Mouse (Mus musculus): Measurements from ENCODE around the gene Ffar4. TPM values are rescaled to one million over a fixed set of nuclear protein-coding genes. Genes with fewer than 3 reads are reported as not detected.

Ffar4 gene
- polyA plus RNA-seq, 1 experiment: 0.10 TPM

- DNase-seq (ENCODE audit: low read depth): no peak
- TF ChIP-seq POLR2A (IDR thresholded peaks at IDR 0.05; ENCODE audit: borderline replicate concordance, extremely low read depth, insufficient read depth, insufficient read length, poor library complexity, severe bottlenecking) (no peak), CTCF (IDR thresholded peaks at IDR 0.05; ENCODE audit: borderline replicate concordance, extremely low read depth, insufficient read depth, insufficient read length) (no peak)
These were observed 12.8 kb downstream of the Ffar4 start for GRCm38 (mm10) chr19:38109506-38110242.

- no peak for TF ChIP-seq CTCF (IDR thresholded peaks at IDR 0.05; ENCODE audit: borderline replicate concordance, extremely low read depth, insufficient read depth, insufficient read length)
- TF ChIP-seq POLR2A (IDR thresholded peaks at IDR 0.05; ENCODE audit: borderline replicate concordance, extremely low read depth, insufficient read depth, insufficient read length, poor library complexity, severe bottlenecking): no peak
- no peak for DNase-seq (ENCODE audit: low read depth)
These were observed 14.2 kb downstream of the Ffar4 start for GRCm38 (mm10) chr19:38111056-38111455.

GRCm38 (mm10) chr19:38112575-38112974 lies 15.7 kb downstream of the Ffar4 start:
- TF ChIP-seq POLR2A (IDR thresholded peaks at IDR 0.05; ENCODE audit: borderline replicate concordance, extremely low read depth, insufficient read depth, insufficient read length, poor library complexity, severe bottlenecking) (no peak), CTCF (IDR thresholded peaks at IDR 0.05; ENCODE audit: borderline replicate concordance, extremely low read depth, insufficient read depth, insufficient read length) (no peak)
- peak; percentile 7 for DNase-seq (ENCODE audit: low read depth)

DNA sequence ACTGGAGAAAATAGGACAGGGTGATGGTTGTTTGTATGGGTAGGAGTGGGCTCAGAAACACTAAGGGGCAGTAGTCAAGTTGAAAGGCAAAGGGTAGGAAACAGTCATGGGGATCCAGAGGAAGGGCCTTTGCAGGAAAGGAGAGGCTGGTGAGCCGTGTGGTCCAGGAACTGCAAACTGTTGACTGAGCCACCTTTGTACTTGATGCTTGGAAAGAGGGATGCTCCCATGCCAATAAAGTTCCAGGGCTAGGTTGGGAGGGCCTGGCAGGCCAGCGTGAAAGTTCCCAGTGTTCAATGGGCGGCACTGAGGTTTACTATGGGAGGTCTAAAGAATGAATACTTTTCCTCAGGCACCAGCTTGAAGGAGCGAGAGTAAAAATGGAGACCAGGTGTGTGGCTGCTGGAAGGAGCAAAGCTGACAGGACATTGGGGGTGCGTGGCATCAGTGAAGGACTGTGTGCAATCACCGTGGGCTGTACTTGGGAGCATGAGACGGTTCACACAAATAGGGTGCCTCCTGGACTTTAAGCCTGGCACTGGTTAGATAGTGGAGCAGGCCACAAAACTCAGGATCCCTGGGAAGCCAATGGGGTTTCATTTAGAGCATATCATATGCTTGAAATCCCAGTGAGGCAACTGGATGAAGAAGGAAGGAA lies 18.1 kb downstream of the Ffar4 start:
- no peak for DNase-seq (ENCODE audit: low read depth)
- TF ChIP-seq POLR2A (IDR thresholded peaks at IDR 0.05; ENCODE audit: borderline replicate concordance, extremely low read depth, insufficient read depth, insufficient read length, poor library complexity, severe bottlenecking): no peak
- TF ChIP-seq CTCF (IDR thresholded peaks at IDR 0.05; ENCODE audit: borderline replicate concordance, extremely low read depth, insufficient read depth, insufficient read length): no peak

DNA sequence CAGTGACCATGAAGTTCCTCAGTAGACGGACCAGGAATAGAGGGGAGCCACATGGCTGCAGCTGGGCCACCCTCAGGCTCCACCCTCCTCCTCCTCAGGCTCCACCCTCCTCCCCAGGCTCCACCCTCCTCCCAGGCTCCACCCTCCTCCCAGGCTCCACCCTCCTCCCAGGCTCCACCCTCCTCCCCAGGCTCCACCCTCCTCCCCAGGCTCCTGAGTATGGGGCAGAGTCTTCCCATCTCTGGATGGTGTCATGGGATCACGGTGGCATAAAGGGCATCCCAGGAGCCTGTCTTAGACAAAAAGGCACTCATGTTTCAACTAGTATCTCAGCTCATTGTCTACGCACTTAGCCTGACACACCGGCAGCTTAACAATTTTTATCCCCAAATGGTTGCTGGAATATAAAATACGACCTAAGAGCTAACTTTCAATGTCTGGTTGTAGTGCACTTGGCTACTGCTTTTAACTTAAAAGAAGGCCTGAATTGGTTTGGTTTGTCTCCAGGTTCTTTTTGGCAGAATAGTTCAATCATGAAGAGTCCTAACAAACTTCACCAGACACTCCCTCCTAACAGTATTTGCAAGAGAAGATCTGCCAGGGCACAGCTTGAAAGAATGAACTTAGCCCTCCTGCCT lies 23.4 kb downstream of the Ffar4 start:
- no peak for DNase-seq (ENCODE audit: low read depth)
- no peak for TF ChIP-seq CTCF (IDR thresholded peaks at IDR 0.05; ENCODE audit: borderline replicate concordance, extremely low read depth, insufficient read depth, insufficient read length)
- no peak for TF ChIP-seq POLR2A (IDR thresholded peaks at IDR 0.05; ENCODE audit: borderline replicate concordance, extremely low read depth, insufficient read depth, insufficient read length, poor library complexity, severe bottlenecking)

GRCm38 (mm10) chr19:38123921-38124320 lies 27.1 kb downstream of the Ffar4 start:
- DNase-seq (ENCODE audit: low read depth): peak; percentile 1
- TF ChIP-seq POLR2A (IDR thresholded peaks at IDR 0.05; ENCODE audit: borderline replicate concordance, extremely low read depth, insufficient read depth, insufficient read length, poor library complexity, severe bottlenecking): no peak
- no peak for TF ChIP-seq CTCF (IDR thresholded peaks at IDR 0.05; ENCODE audit: borderline replicate concordance, extremely low read depth, insufficient read depth, insufficient read length)

DNA sequence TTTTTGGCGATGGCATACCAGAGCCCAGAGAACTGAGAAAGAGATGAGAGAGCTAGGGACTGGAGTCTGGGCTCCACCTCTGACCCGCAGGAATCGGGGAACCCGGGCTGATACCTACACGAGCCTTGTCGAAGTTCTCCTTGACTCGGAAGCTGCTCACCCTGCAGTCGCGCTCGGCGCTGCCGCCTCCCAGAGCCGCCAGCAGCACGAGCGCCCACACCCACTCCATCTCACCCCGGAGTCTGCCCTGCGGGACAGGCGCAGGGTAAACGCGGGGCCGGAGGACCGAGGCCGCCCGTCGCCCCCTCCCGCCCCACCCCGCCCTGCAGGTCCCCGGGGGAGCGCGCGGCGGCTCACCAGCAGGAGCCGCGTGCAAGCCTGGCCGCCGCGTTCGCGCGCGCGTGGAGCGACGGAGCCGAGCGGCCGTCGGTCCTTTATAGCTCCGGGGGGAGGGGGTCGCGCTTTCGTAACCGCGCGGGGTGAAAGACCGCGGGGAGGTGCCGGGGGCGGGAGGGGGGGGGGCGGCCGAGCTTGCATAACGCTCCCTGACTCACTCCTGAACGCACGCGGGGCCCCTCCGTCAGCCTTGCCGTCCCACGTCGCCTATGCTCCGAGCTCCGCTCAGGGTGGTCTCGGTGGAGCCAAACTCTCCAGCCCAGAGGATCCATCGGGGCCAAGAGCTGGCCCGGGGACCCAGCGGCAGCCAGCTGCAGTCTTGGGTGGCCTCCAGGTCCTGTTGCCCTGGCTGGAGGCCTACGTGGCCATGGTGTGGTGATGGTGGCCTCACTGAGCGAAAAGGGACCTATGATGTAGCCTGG lies 27.7 kb downstream of the Ffar4 start:
- peak; percentile 31 for DNase-seq (ENCODE audit: low read depth)
- no peak for TF ChIP-seq CTCF (IDR thresholded peaks at IDR 0.05; ENCODE audit: borderline replicate concordance, extremely low read depth, insufficient read depth, insufficient read length)
- no peak for TF ChIP-seq POLR2A (IDR thresholded peaks at IDR 0.05; ENCODE audit: borderline replicate concordance, extremely low read depth, insufficient read depth, insufficient read length, poor library complexity, severe bottlenecking)

GRCm38 (mm10) chr19:38125219-38125610 lies 28.3 kb downstream of the Ffar4 start, which contains the start of gene Rbp4:
TSS of gene Rbp4 (minus strand) at chr19:38125281.
- no peak for TF ChIP-seq POLR2A (IDR thresholded peaks at IDR 0.05; ENCODE audit: borderline replicate concordance, extremely low read depth, insufficient read depth, insufficient read length, poor library complexity, severe bottlenecking)
- TF ChIP-seq CTCF (IDR thresholded peaks at IDR 0.05; ENCODE audit: borderline replicate concordance, extremely low read depth, insufficient read depth, insufficient read length): no peak
- no peak for DNase-seq (ENCODE audit: low read depth)

DNA sequence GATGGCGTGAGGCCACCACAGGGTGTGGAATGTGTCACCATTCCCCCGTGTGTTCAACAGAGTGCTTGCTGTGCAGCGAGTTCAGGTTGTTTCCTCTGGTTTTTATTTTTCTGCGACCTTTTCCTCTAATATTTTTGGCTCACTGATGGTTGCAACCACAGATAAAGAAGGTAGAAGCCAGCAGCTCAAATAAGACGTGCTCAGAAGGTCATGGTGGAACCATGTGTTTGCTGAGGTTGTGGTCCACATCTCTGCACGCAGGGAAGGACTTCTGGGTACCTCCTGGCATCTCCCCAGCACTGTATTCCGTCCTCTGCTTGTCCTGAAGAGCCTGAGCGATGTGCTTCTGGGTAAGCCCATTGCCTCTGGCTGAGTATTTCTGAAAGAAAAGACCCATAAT lies 29.8 kb downstream of the Ffar4 start:
- no peak for TF ChIP-seq POLR2A (IDR thresholded peaks at IDR 0.05; ENCODE audit: borderline replicate concordance, extremely low read depth, insufficient read depth, insufficient read length, poor library complexity, severe bottlenecking)
- DNase-seq (ENCODE audit: low read depth): no peak

DNA sequence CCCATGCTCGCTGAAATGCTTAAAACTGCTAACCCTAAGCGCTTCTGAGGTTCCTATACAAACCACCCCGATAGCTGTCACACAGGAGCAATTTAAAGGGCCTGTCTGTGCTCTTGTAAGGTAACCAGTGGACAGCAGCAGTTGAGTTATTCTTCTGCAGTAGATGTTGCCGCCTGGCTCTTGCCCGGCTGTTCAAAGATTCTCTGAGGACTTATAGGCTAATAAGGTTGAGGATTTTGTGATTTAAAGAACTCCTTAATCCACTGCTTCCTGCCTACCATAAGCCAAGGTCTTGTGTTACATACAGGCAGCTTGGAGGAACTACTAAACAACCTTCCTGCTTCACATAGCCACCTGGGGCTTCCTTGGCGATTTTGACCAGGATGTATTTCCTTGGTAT lies 35.6 kb downstream of the Ffar4 start, which contains the start of gene Pde6c:
Gene Pde6c, plus strand, starts transcription at position 301 of the 400 bp plus-strand sequence.
- DNase-seq (ENCODE audit: low read depth): no peak
- no peak for TF ChIP-seq CTCF (IDR thresholded peaks at IDR 0.05; ENCODE audit: borderline replicate concordance, extremely low read depth, insufficient read depth, insufficient read length)
- no peak for TF ChIP-seq POLR2A (IDR thresholded peaks at IDR 0.05; ENCODE audit: borderline replicate concordance, extremely low read depth, insufficient read depth, insufficient read length, poor library complexity, severe bottlenecking)

DNA sequence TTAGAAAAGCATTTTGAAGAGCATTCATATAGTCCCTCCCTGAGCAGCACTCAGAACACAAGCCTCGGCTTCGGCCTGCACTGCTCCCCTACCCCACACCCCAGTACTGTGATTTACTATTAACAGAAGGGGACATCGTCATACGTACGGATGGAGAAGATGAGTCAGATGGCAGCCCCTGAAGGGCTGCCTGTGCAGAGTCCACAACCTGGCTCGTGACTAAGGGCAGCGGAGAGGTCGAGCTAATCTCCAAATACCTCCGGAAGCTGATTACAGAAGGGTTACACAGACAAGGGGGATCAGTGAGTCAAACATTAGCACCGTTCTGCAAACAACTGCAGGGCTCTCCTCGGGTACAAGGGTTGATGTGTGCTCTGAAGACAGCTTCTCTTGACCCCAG lies 37.1 kb downstream of the Ffar4 start:
- DNase-seq (ENCODE audit: low read depth): no peak
- TF ChIP-seq CTCF (IDR thresholded peaks at IDR 0.05; ENCODE audit: borderline replicate concordance, extremely low read depth, insufficient read depth, insufficient read length): no peak
- no peak for TF ChIP-seq POLR2A (IDR thresholded peaks at IDR 0.05; ENCODE audit: borderline replicate concordance, extremely low read depth, insufficient read depth, insufficient read length, poor library complexity, severe bottlenecking)

Measured in brain, embryonic 14.5 days (tissue).